Mouse (Mus musculus) brain, embryonic 14.5 days (tissue): ENCODE data around the gene Tex30.
A peak's percentile ranks its signal among the peaks of the same experiment; 100 is the strongest.

Experiments
- CTCF ChIP-seq: fragments of 200-500 bp; IDR thresholded peaks from 2 replicates; pipeline ENCODE4 v1.5.1; 2012; ENCODE audit warnings: inconsistent platforms, mild to moderate bottlenecking, moderate library complexity, borderline replicate concordance; ENCODE audit not compliant: insufficient read depth, insufficient read length; ENCODE audit errors: extremely low read depth
- POLR2A ChIP-seq: fragments of 200-500 bp; IDR thresholded peaks from 2 replicates; pipeline ENCODE4 v1.6.1; 2012; ENCODE audit warnings: mild to moderate bottlenecking, inconsistent platforms, borderline replicate concordance; ENCODE audit not compliant: poor library complexity, insufficient read depth, insufficient read length, severe bottlenecking; ENCODE audit errors: extremely low read depth

DNA sequence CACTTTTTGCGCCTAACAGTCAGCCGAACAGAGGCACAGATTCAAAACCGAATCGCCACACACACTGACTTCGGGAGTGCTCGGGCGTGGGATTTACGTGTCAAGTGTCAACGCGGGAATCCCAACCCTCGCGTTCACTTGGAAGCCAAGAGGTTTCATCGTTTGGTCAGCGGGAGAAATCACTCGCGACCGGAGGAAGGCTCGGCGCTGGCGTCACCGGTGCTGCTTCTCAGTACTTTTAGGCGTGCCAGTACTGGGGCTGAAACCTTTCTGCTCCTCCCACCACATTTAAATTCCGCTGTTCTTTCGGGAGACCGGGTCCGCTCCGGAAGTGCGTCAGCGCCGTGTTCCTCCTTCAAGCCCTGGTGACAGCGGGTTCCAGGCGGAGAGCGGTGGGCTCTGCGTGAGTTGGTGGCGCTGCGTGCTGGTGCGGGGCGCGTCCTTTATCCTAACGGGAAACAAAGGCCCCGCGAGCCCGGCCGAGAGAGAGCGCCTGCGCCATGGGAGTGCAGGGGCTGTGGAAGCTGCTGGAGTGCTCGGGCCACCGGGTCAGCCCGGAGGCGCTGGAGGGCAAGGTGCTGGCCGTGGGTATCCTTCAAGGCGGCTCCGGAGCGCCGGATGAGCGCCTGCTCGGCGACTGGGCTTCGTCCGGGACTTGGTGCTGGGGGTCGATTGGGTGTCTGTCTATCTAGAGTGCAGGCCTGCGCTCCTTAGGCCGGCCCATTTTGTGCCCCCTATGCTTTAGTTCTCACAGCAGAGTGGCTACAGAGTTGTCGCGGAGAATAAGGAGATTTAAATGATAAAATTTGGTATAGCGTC, 45.5 kb upstream of the Tex30 start, which contains the start of gene Ercc5:
- TF ChIP-seq POLR2A (peak; percentile 83; the same call in 1 of the 2 replicates), CTCF (no peak)
